Mouse (Mus musculus): Measurements from ENCODE around the gene Bora. TPM values are rescaled to one million over a fixed set of nuclear protein-coding genes. Genes with fewer than 3 reads are reported as not detected.

The Bora gene
- polyA plus RNA-seq, 1 experiment from 2014 or later = 18.7 TPM

Other genes with a start within 250 kb of the Bora start
- gene Rpl36a-ps1, start 51.9 kb upstream of the Bora start, polyA plus RNA-seq (2015; fragmentation: Nextera tagmentation; extraction: Ambion mirVana) = 0.74 TPM in 1 of 2 replicates, not detected in the other
- gene Mzt1, start 88 bp upstream of the Bora start, polyA plus RNA-seq (2015; fragmentation: Nextera tagmentation; extraction: Ambion mirVana) = 125 and 127 TPM in 2 replicates
- gene Pibf1, start 53.2 kb downstream of the Bora start, polyA plus RNA-seq (2015; fragmentation: Nextera tagmentation; extraction: Ambion mirVana) = 17.6 and 19.8 TPM in 2 replicates
- 20.5 and 26.3 TPM in 2 replicates for gene Dis3, start 53.5 kb downstream of the Bora start, polyA plus RNA-seq (2015; fragmentation: Nextera tagmentation; extraction: Ambion mirVana)

Data from hindbrain, embryonic 13.5 days (tissue).